Mouse (Mus musculus) lung, postnatal 0 days (tissue): ENCODE measurements around the gene Acvr1. TPM values are rescaled to one million over a fixed set of nuclear protein-coding genes. Genes with fewer than 3 reads are reported as not detected.

ENCODE experiments used
- ATAC-seq: fragments of 200-750 bp; cut with Nextera tagmentation; 2 replicates; pipeline ENCODE4 v1.8.0; 2017; ENCODE audit warnings: moderate library complexity
- DNase-seq: peaks from one replicate; pipeline ENCODE4 v3.0.0-alpha.2; 2016; ENCODE audit warnings: low spot score
- H3K27ac ChIP-seq: fragments of 300-500 bp; sonication (generic); 2 replicates; pipeline ENCODE4 v1.5.1; 2014; ENCODE audit warnings: antibody characterized with exemption, mild to moderate bottlenecking, low read length, mixed read lengths
- H3K27me3 ChIP-seq: fragments of 300-500 bp; sonication (generic); replicated peaks from 2 replicates; pipeline ENCODE4 v1.6.1; 2014; ENCODE audit warnings: low read length, mixed read lengths; ENCODE audit not compliant: insufficient read depth
- H3K36me3 ChIP-seq: fragments of 300-500 bp; sonication (generic); 2 replicates; pipeline ENCODE4 v1.6.1; 2014; ENCODE audit warnings: low read length, mixed read lengths; ENCODE audit not compliant: insufficient read depth
- H3K4me1 ChIP-seq: fragments of 300-500 bp; sonication (generic); 2 replicates; pipeline ENCODE4 v1.6.1; 2014; ENCODE audit warnings: antibody characterized with exemption, low read depth, low read length, mixed read lengths; ENCODE audit not compliant: insufficient read depth
- H3K4me2 ChIP-seq: fragments of 300-500 bp; sonication (generic); replicated peaks from 2 replicates; pipeline ENCODE4 v1.6.1; 2014; ENCODE audit warnings: low read depth, mild to moderate bottlenecking, low read length, moderate library complexity, mixed read lengths
- H3K4me3 ChIP-seq: fragments of 300-500 bp; sonication (generic); 2 replicates; pipeline ENCODE4 v1.5.1; 2014; ENCODE audit warnings: low read depth, low read length
- H3K9ac ChIP-seq: fragments of 300-500 bp; sonication (generic); replicated peaks from 2 replicates; pipeline ENCODE4 v1.6.1; 2014; ENCODE audit warnings: low read depth, mild to moderate bottlenecking
- H3K9me3 ChIP-seq: fragments of 300-500 bp; sonication (generic); 2 replicates; pipeline ENCODE4 v1.6.1; 2016; ENCODE audit warnings: low read length, mixed read lengths
- CTCF ChIP-seq: IDR thresholded peaks from 2 replicates; pipeline ENCODE4 v1.5.1; 2016; ENCODE audit warnings: antibody characterized with exemption, mild to moderate bottlenecking
- EP300 ChIP-seq: IDR thresholded peaks from 2 replicates; pipeline ENCODE4 v1.6.1; 2016; ENCODE audit warnings: antibody characterized with exemption, mild to moderate bottlenecking, control low read depth
- WGBS: fragments of 180-500 bp; shearing (Covaris S2); extraction: QIAGEN DNeasy Blood & Tissue Kit; methylation state at CpG from one replicate; pipeline ENCODE4 v1.1.7; 2014; 5-methylcytosine and 5-hydroxymethylcytosine counted together
- polyA plus RNA-seq: library from polyadenylated mRNA; unstranded; fragments of >200 nt; fragmentation: Nextera tagmentation; extraction: Ambion mirVana; gene quantifications from 2 replicates; pipeline ENCODE4 v1.2.1, GENCODE M21; 2015

Acvr1 gene
- polyA plus RNA-seq, 1 experiment from 2014 or later = 5.8 TPM

- Histone ChIP-seq H3K27ac (no peak overlapping the region), H3K9me3 (no peaks in the 10 kb centered on the region), H3K4me1 (peaks cover 35% of the 10 kb centered on the region), H3K27me3 (no peaks in the 10 kb centered on the region), H3K4me2 (no peak overlapping the region), H3K36me3 (no peaks in the 10 kb centered on the region), H3K9ac (no peak overlapping the region), H3K4me3 (no peak overlapping the region)
- WGBS = 63% methylated on average over 8 of the region's 8 CpGs
- no peak for DNase-seq
- TF ChIP-seq CTCF = no peak
- TF ChIP-seq EP300 = no peak
- ATAC-seq = no peak
These were observed 31.7 kb downstream of the Acvr1 start for GRCm38 (mm10) chr2:58535233-58535632.

- H3K4me3 ChIP-seq = no peak overlapping the region
- no peak overlapping the region for H3K4me2 ChIP-seq
- DNase-seq (no peak), ATAC-seq (no peak)
- no peak overlapping the region for H3K27ac ChIP-seq
- H3K4me1 ChIP-seq = peaks cover 35% of the 10 kb centered on the region
- no peak for TF ChIP-seq CTCF
- TF ChIP-seq EP300 = no peak
- no peaks in the 10 kb centered on the region for H3K9me3 ChIP-seq
- no peaks in the 10 kb centered on the region for H3K27me3 ChIP-seq
- 73% methylated on average over 4 of the region's 4 CpGs for WGBS
- no peaks in the 10 kb centered on the region for H3K36me3 ChIP-seq
- no peak overlapping the region for H3K9ac ChIP-seq
These were observed 32.6 kb downstream of the Acvr1 start for GRCm38 (mm10) chr2:58534379-58534778.

GRCm38 (mm10) chr2:58533521-58534001, 33.4 kb downstream of the Acvr1 start:
- ATAC-seq = peak; percentile 29; the same call in 1 of the 2 replicates
- Histone ChIP-seq H3K4me2 (peak overlapping the region; percentile 6; the same call in 1 of the 2 replicates), H3K27ac (peak overlapping the region; percentile 47), H3K9me3 (no peaks in the 10 kb centered on the region), H3K27me3 (no peaks in the 10 kb centered on the region), H3K4me3 (no peak overlapping the region), H3K36me3 (no peaks in the 10 kb centered on the region), H3K4me1 (peaks cover 32% of the 10 kb centered on the region), H3K9ac (no peak overlapping the region)
- WGBS = 22% methylated on average over 7 of the region's 7 CpGs
- TF ChIP-seq EP300 (no peak), CTCF (no peak)
- DNase-seq = peak; percentile 51

GRCm38 (mm10) chr2:58532260-58532850, 34.6 kb downstream of the Acvr1 start:
- no peak overlapping the region for H3K4me3 ChIP-seq
- 9% methylated on average over 10 of the region's 10 CpGs for WGBS
- peak; percentile 92 for DNase-seq
- peak overlapping the region; percentile 28 for H3K4me2 ChIP-seq
- peaks cover 32% of the 10 kb centered on the region for H3K4me1 ChIP-seq
- peak; percentile 92 for ATAC-seq
- H3K36me3 ChIP-seq = no peaks in the 10 kb centered on the region
- H3K27me3 ChIP-seq = no peaks in the 10 kb centered on the region
- TF ChIP-seq CTCF = no peak
- TF ChIP-seq EP300 = no peak
- H3K9ac ChIP-seq = no peak overlapping the region
- H3K27ac ChIP-seq = peak overlapping the region; percentile 60
- H3K9me3 ChIP-seq = no peaks in the 10 kb centered on the region

GRCm38 (mm10) chr2:58530521-58530920, 36.4 kb downstream of the Acvr1 start:
- Histone ChIP-seq H3K27ac (no peak overlapping the region), H3K4me2 (no peak overlapping the region), H3K27me3 (no peaks in the 10 kb centered on the region), H3K36me3 (no peaks in the 10 kb centered on the region), H3K9me3 (no peaks in the 10 kb centered on the region), H3K9ac (no peak overlapping the region), H3K4me3 (no peak overlapping the region), H3K4me1 (peaks cover 25% of the 10 kb centered on the region)
- DNase-seq = no peak
- TF ChIP-seq CTCF (peak; percentile 6; the same call in 1 of the 2 replicates), EP300 (no peak)
- 65% methylated on average over 4 of the region's 4 CpGs for WGBS
- ATAC-seq = no peak

- H3K36me3 ChIP-seq = no peaks in the 10 kb centered on the region
- no peaks in the 10 kb centered on the region for H3K27me3 ChIP-seq
- no peak overlapping the region for H3K27ac ChIP-seq
- ATAC-seq = no peak
- no peak for DNase-seq
- H3K4me3 ChIP-seq = no peak overlapping the region
- peaks cover 25% of the 10 kb centered on the region for H3K4me1 ChIP-seq
- 47% methylated on average over 7 of the region's 7 CpGs for WGBS
- H3K4me2 ChIP-seq = no peak overlapping the region
- H3K9me3 ChIP-seq = no peaks in the 10 kb centered on the region
- TF ChIP-seq EP300 (no peak), CTCF (no peak)
- no peak overlapping the region for H3K9ac ChIP-seq
These were observed 37.0 kb downstream of the Acvr1 start for GRCm38 (mm10) chr2:58529860-58530440.
